Mouse (Mus musculus) heart, embryonic 16.5 days (tissue): ENCODE results near the gene Gm44511. TPM values are rescaled to one million over a fixed set of nuclear protein-coding genes. Genes with fewer than 3 reads are reported as not detected.

Experiments
- ATAC-seq: fragments of 200-750 bp; cut with Nextera tagmentation; replicated peaks from 2 replicates; pipeline ENCODE4 v1.8.0; 2017; ENCODE audit warnings: moderate number of reproducible peaks; ENCODE audit not compliant: insufficient read depth, low FRiP score; ENCODE audit errors: extremely low read depth
- H3K27ac ChIP-seq: fragments of 300-500 bp; sonication (generic); 2 replicates; pipeline ENCODE4 v1.5.1; 2014; ENCODE audit warnings: mild to moderate bottlenecking, low read length, control low read depth, moderate library complexity
- H3K27me3 ChIP-seq: fragments of 300-500 bp; sonication (generic); 2 replicates; pipeline ENCODE4 v1.6.1; 2014; ENCODE audit warnings: low read length, mixed read lengths; ENCODE audit not compliant: control insufficient read depth, insufficient read depth
- H3K36me3 ChIP-seq: fragments of 300-500 bp; sonication (generic); 2 replicates; pipeline ENCODE4 v1.6.1; 2014; ENCODE audit not compliant: control insufficient read depth, insufficient read depth
- H3K4me1 ChIP-seq: fragments of 300-500 bp; sonication (generic); 2 replicates; pipeline ENCODE4 v1.6.1; 2014; ENCODE audit warnings: low read length, mixed read lengths; ENCODE audit not compliant: control insufficient read depth, insufficient read depth
- H3K4me2 ChIP-seq: fragments of 300-500 bp; sonication (generic); 2 replicates; pipeline ENCODE4 v1.6.1; 2014; ENCODE audit warnings: low read depth, mild to moderate bottlenecking, control low read depth, low read length
- H3K4me3 ChIP-seq: fragments of 300-500 bp; sonication (generic); 2 replicates; pipeline ENCODE4 v1.5.1; 2014; ENCODE audit warnings: mild to moderate bottlenecking, control low read depth, low read length
- H3K9ac ChIP-seq: fragments of 300-500 bp; sonication (generic); 2 replicates; pipeline ENCODE4 v1.6.1; 2014; ENCODE audit warnings: low read length, control low read depth
- H3K9me3 ChIP-seq: fragments of 300-500 bp; sonication (generic); replicated peaks from 2 replicates; pipeline ENCODE4 v1.6.1; 2016; ENCODE audit warnings: low read length; ENCODE audit not compliant: control insufficient read depth
- WGBS: fragments of 180-500 bp; shearing (Covaris S2); extraction: QIAGEN DNeasy Blood & Tissue Kit; methylation state at CpG from one replicate; pipeline ENCODE4 v1.1.7; 2014; 5-methylcytosine and 5-hydroxymethylcytosine counted together
- polyA plus RNA-seq: library from polyadenylated mRNA; unstranded; fragments of >200 nt; fragmentation: Nextera tagmentation; extraction: Ambion mirVana; gene quantifications from 2 replicates; pipeline ENCODE4 v1.2.1, GENCODE M21; 2015

Gm44511 gene
- polyA plus RNA-seq, 1 experiment from 2014 or later = not detected

- H3K9me3 ChIP-seq = no peaks in the 10 kb centered on the region
- H3K27ac ChIP-seq = no peak overlapping the region
- H3K4me2 ChIP-seq = no peak overlapping the region
- no peak for ATAC-seq
- H3K9ac ChIP-seq = no peak overlapping the region
- no peaks in the 10 kb centered on the region for H3K36me3 ChIP-seq
- H3K4me1 ChIP-seq = no peaks in the 10 kb centered on the region
- H3K4me3 ChIP-seq = no peak overlapping the region
- no peaks in the 10 kb centered on the region for H3K27me3 ChIP-seq
Measured at GRCm38 (mm10) chr6:128734896-128735295, 91.2 kb downstream of the Gm44511 start.

- Histone ChIP-seq H3K36me3 (no peaks in the 10 kb centered on the region), H3K4me3 (no peak overlapping the region), H3K27ac (no peak overlapping the region), H3K4me2 (no peak overlapping the region), H3K4me1 (no peaks in the 10 kb centered on the region), H3K9ac (no peak overlapping the region), H3K9me3 (no peaks in the 10 kb centered on the region), H3K27me3 (no peaks in the 10 kb centered on the region)
- ATAC-seq = no peak
- 51% methylated on average over 5 of the region's 5 CpGs for WGBS
Measured at GRCm38 (mm10) chr6:128733908-128734679, 92.0 kb downstream of the Gm44511 start.

- H3K27ac ChIP-seq = no peak overlapping the region
- no peak for ATAC-seq
- 74% methylated on average over 3 of the region's 3 CpGs for WGBS
Measured at GRCm38 (mm10) chr6:128732032-128732431, 94.1 kb downstream of the Gm44511 start.

More at GRCm38 (mm10) chr6:128732032-128732431, 94.1 kb downstream of the Gm44511 start:
- no peaks in the 10 kb centered on the region for H3K27me3 ChIP-seq
- no peaks in the 10 kb centered on the region for H3K36me3 ChIP-seq
- H3K4me3 ChIP-seq = no peak overlapping the region
- no peak overlapping the region for H3K9ac ChIP-seq
- H3K4me2 ChIP-seq = no peak overlapping the region
- H3K9me3 ChIP-seq = no peaks in the 10 kb centered on the region
- no peaks in the 10 kb centered on the region for H3K4me1 ChIP-seq

Other genes with a start within 250 kb of the Gm44511 start
- 1.8 and 2.0 TPM in 2 replicates for gene A2ml1, start 244.7 kb downstream of the Gm44511 start, polyA plus RNA-seq
- gene Klrb1a, start 202.8 kb downstream of the Gm44511 start, polyA plus RNA-seq = 0.17 TPM in 1 of 2 replicates, not detected in the other
- gene Clec2h, start 163.9 kb downstream of the Gm44511 start, polyA plus RNA-seq = 1.4 TPM in 1 of 2 replicates, not detected in the other
- gene Klrb1, start 103.3 kb downstream of the Gm44511 start, polyA plus RNA-seq = not detected in 2 replicates
- gene Klrb1c, start 37.1 kb downstream of the Gm44511 start, polyA plus RNA-seq = 0.16 and 0.39 TPM in 2 replicates
- gene Klrb1b, start within 50 bp of the Gm44511 start, polyA plus RNA-seq = 0.17 and 0.49 TPM in 2 replicates
- gene Clec2i, start 61.3 kb upstream of the Gm44511 start, polyA plus RNA-seq = 0.29 and 1.2 TPM in 2 replicates
- 1.7 and 5.3 TPM in 2 replicates for gene BC035044, start 64.8 kb upstream of the Gm44511 start, polyA plus RNA-seq
- not detected in 2 replicates for gene Clec2g, start 108.1 kb upstream of the Gm44511 start, polyA plus RNA-seq
- gene Klrb1f, start 219.6 kb upstream of the Gm44511 start, polyA plus RNA-seq = 0.54 and 0.55 TPM in 2 replicates